Mouse (Mus musculus): ENCODE measurements around the gene Syngr2.

DNA sequence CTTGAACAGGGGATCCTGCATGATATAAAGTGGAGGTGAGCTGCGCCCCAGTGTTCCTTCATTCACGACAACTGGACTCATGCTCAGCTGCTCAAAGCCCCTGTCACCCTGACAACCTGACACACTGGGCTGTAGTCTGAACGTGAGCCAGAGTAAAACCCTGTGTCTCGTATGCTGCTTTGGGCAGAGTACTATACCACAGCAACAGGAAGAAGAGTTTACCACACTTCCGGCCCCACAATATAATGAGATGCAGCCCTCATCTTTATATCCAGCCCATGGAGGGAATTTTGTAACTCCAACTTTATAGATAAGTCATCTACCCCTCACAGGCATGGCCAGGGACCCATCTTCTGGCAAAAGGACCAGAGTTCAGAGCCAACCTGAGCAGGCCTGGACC, 32.4 kb upstream of the Syngr2 start:
- TF ChIP-seq CTCF (IDR thresholded peaks at IDR 0.05; ENCODE audit: extremely low read depth, insufficient read depth, insufficient read length, insufficient replicate concordance), result no peak
- no peak for TF ChIP-seq POLR2A (IDR thresholded peaks at IDR 0.05; ENCODE audit: low read depth, low read length)

All from spleen, adult 2 months (tissue).